Mouse (Mus musculus) heart, postnatal 0 days (tissue): ENCODE results near the gene Ccl2.

Source experiments
- CTCF ChIP-seq: IDR thresholded peaks from 2 replicates; pipeline ENCODE4 v1.5.1; 2016; ENCODE audit warnings: antibody characterized with exemption, control low read depth, low read depth
- EP300 ChIP-seq: IDR thresholded peaks from 2 replicates; pipeline ENCODE4 v1.6.1; 2016; ENCODE audit warnings: antibody characterized with exemption, low read depth

GRCm38 (mm10) chr11:82019793-82020192 lies 15.6 kb upstream of the Ccl2 start:
- TF ChIP-seq CTCF (no peak), EP300 (no peak)
